Mouse (Mus musculus) megakaryocyte-erythroid progenitor cell, adult 5 weeks (primary cell): ENCODE measurements around the gene Cad. TPM values are rescaled to one million over a fixed set of nuclear protein-coding genes. Genes with fewer than 3 reads are reported as not detected.

ENCODE experiments used
- polyA plus RNA-seq: library from polyadenylated mRNA; stranded (reverse); fragments of >175 nt; gene quantifications from 2 replicates; pipeline ENCODE4 v1.2.3, GENCODE M21; 2012

The Cad gene
- 404 and 431 TPM in 2 replicates for polyA plus RNA-seq

GRCm38 (mm10) chr5:31054261-31055215 is at the start of gene Cad:
Gene Cad (plus strand): TSS chr5:31054780.

GRCm38 (mm10) chr5:31047848-31048762 is 6.5 kb upstream of the Cad start, which contains the start of gene Atraid:
Gene Atraid (plus strand): TSS chr5:31048312.

DNA sequence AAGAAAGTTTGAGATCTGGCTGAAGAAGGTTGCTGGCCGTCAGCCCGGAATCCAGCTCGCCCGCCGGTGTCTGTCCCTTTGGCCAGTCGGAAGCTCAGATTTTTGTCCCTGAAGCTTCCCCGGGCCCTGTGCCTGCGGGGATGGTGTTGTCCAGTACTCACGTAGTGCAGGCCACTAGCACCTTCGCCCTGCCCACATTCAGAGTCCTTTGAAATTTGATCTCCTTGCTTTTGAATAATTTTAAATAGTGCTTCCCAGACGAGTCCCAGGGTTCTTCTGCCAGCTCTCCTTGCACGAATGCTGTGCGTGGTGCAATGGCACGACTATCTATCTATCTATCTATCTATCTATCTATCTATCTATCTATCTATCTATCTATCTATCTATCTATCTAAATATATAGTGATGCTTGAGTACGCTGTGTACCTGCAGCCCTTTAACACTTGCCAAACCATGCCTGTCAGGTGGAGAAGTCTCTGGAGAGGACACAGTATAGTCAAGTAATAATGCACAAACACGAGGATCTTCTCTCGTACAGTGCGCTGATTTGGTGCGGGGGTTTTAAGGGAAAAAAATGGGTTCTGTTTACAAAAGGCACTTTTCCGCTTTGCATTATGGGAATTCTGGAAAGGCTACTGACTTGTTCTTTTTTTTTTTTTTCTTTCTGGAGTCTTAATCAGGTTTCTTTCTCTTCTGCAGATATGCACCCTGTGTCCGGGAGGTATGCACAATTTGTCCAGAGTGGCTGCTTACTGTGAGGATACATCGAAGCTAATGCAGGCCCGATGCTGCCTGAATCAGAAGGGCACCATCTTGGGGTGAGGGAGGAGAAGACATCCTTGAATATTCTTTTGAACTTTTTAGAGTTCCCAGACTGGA is 5.6 kb upstream of the Cad start, which contains the start of gene Slc5a6:
Gene Slc5a6 (minus strand): TSS at position 162 of the 879 bp plus-strand sequence.

GRCm38 (mm10) chr5:31105814-31106335 is 51.3 kb downstream of the Cad start, which contains the start of gene Dnajc5g:
Gene Dnajc5g (plus strand): TSS chr5:31106285.

DNA sequence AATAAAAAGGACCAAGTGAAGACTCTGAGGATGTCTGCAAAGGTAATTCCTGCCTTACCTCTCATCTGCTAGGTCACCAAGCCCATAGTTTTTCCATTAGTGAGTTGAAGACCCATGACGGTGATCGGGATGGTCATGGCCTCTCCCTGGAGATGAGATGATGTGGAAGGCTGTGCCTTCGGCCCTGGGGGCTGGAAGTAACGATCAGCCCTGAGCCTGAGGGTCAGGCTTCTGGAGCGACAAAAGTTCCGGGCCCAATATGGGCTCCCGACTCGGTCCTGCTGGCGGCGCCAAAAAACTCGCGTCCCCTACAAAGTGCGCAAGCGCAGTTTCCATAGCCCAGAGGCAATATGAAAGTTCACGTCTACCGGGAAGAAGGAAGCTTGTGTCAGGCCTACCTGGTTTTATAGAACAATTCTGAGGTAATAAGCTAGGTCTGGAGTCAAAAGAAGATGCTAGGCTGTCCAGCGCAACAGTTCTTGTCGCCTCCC is 53.5 kb downstream of the Cad start, which contains the start of gene Slc30a3:
Gene Slc30a3 (minus strand): TSS at position 238 of the 491 bp plus-strand sequence.

GRCm38 (mm10) chr5:31116354-31116753 is 61.8 kb downstream of the Cad start, which contains the start of gene Trim54:
Gene Trim54 (plus strand): TSS chr5:31116712.

Other genes starting within 250 kb of the Cad start
- gene Mapre3, start 240.1 kb upstream of the Cad start, polyA plus RNA-seq, result 1.4 and 2.5 TPM in 2 replicates
- gene Tmem214, start 186.8 kb upstream of the Cad start, polyA plus RNA-seq, result 30.4 and 33.8 TPM in 2 replicates
- gene Agbl5, start 166.1 kb upstream of the Cad start, polyA plus RNA-seq, result 77.8 and 86.3 TPM in 2 replicates
- gene Ost4, start 147.0 kb upstream of the Cad start, polyA plus RNA-seq, result 87.6 and 90.0 TPM in 2 replicates
- gene Emilin1, start 141.4 kb upstream of the Cad start, polyA plus RNA-seq, result 129 and 171 TPM in 2 replicates
- gene Khk, start 133.3 kb upstream of the Cad start, polyA plus RNA-seq, result 49.3 and 67.4 TPM in 2 replicates
- not detected in 2 replicates for gene Cgref1, start 109.2 kb upstream of the Cad start, polyA plus RNA-seq
- 78.9 and 93.2 TPM in 2 replicates for gene Preb, start 94.4 kb upstream of the Cad start, polyA plus RNA-seq
- not detected in 2 replicates for gene Tcf23, start 86.1 kb upstream of the Cad start, polyA plus RNA-seq
- gene Atraid, start 6.5 kb upstream of the Cad start, polyA plus RNA-seq, result 28.8 and 32.8 TPM in 2 replicates
- gene Slc5a6, start 5.9 kb upstream of the Cad start, polyA plus RNA-seq, result 17.3 and 18.2 TPM in 2 replicates
- not detected in 2 replicates for gene Dnajc5g, start 51.5 kb downstream of the Cad start, polyA plus RNA-seq
- 0.10 TPM in 1 of 2 replicates, not detected in the other for gene Slc30a3, start 53.5 kb downstream of the Cad start, polyA plus RNA-seq
- gene Trim54, start 61.9 kb downstream of the Cad start, polyA plus RNA-seq, result not detected in 2 replicates
- gene Ucn, start 84.0 kb downstream of the Cad start, polyA plus RNA-seq, result not detected in 2 replicates
- 23.0 and 24.7 TPM in 2 replicates for gene Mpv17, start 99.5 kb downstream of the Cad start, polyA plus RNA-seq
- 2.1 and 10.0 TPM in 2 replicates for gene Gm29609, start 125.1 kb downstream of the Cad start, polyA plus RNA-seq
- 58.4 and 78.1 TPM in 2 replicates for gene Gtf3c2, start 125.4 kb downstream of the Cad start, polyA plus RNA-seq
- 46.3 and 48.0 TPM in 2 replicates for gene Snx17, start 138.4 kb downstream of the Cad start, polyA plus RNA-seq
- 148 and 170 TPM in 2 replicates for gene Eif2b4, start 138.7 kb downstream of the Cad start, polyA plus RNA-seq
- gene Zfp513, start 147.5 kb downstream of the Cad start, polyA plus RNA-seq, result 40.3 and 44.4 TPM in 2 replicates
- gene Ppm1g, start 165.9 kb downstream of the Cad start, polyA plus RNA-seq, result 279 and 290 TPM in 2 replicates
- gene Nrbp1, start 186.1 kb downstream of the Cad start, polyA plus RNA-seq, result 44.7 and 59.7 TPM in 2 replicates
- 0.55 and 0.85 TPM in 2 replicates for gene Gm9970, start 186.5 kb downstream of the Cad start, polyA plus RNA-seq
- gene Krtcap3, start 196.9 kb downstream of the Cad start, polyA plus RNA-seq, result 3.9 and 6.5 TPM in 2 replicates
- gene Ift172, start 236.3 kb downstream of the Cad start, polyA plus RNA-seq, result 26.2 and 30.1 TPM in 2 replicates
- 0.26 and 0.30 TPM in 2 replicates for gene Fndc4, start 241.3 kb downstream of the Cad start, polyA plus RNA-seq
- 0.02 TPM in 1 of 2 replicates, not detected in the other for gene Gckr, start 242.7 kb downstream of the Cad start, polyA plus RNA-seq